Mouse (Mus musculus) lung, postnatal 0 days (tissue): ENCODE results near the gene Cep152. TPM values are rescaled to one million over a fixed set of nuclear protein-coding genes. Genes with fewer than 3 reads are reported as not detected.

ENCODE experiments used
- ATAC-seq: fragments of 200-750 bp; cut with Nextera tagmentation; 2 replicates; pipeline ENCODE4 v1.8.0; 2017; ENCODE audit warnings: moderate library complexity
- DNase-seq: peaks from one replicate; pipeline ENCODE4 v3.0.0-alpha.2; 2016; ENCODE audit warnings: low spot score
- H3K27ac ChIP-seq: fragments of 300-500 bp; sonication (generic); 2 replicates; pipeline ENCODE4 v1.5.1; 2014; ENCODE audit warnings: antibody characterized with exemption, mild to moderate bottlenecking, low read length, mixed read lengths
- H3K27me3 ChIP-seq: fragments of 300-500 bp; sonication (generic); replicated peaks from 2 replicates; pipeline ENCODE4 v1.6.1; 2014; ENCODE audit warnings: low read length, mixed read lengths; ENCODE audit not compliant: insufficient read depth
- H3K36me3 ChIP-seq: fragments of 300-500 bp; sonication (generic); 2 replicates; pipeline ENCODE4 v1.6.1; 2014; ENCODE audit warnings: low read length, mixed read lengths; ENCODE audit not compliant: insufficient read depth
- H3K4me1 ChIP-seq: fragments of 300-500 bp; sonication (generic); 2 replicates; pipeline ENCODE4 v1.6.1; 2014; ENCODE audit warnings: antibody characterized with exemption, low read depth, low read length, mixed read lengths; ENCODE audit not compliant: insufficient read depth
- H3K4me2 ChIP-seq: fragments of 300-500 bp; sonication (generic); replicated peaks from 2 replicates; pipeline ENCODE4 v1.6.1; 2014; ENCODE audit warnings: low read depth, mild to moderate bottlenecking, low read length, moderate library complexity, mixed read lengths
- H3K4me3 ChIP-seq: fragments of 300-500 bp; sonication (generic); 2 replicates; pipeline ENCODE4 v1.5.1; 2014; ENCODE audit warnings: low read depth, low read length
- H3K9ac ChIP-seq: fragments of 300-500 bp; sonication (generic); replicated peaks from 2 replicates; pipeline ENCODE4 v1.6.1; 2014; ENCODE audit warnings: low read depth, mild to moderate bottlenecking
- H3K9me3 ChIP-seq: fragments of 300-500 bp; sonication (generic); 2 replicates; pipeline ENCODE4 v1.6.1; 2016; ENCODE audit warnings: low read length, mixed read lengths
- CTCF ChIP-seq: IDR thresholded peaks from 2 replicates; pipeline ENCODE4 v1.5.1; 2016; ENCODE audit warnings: antibody characterized with exemption, mild to moderate bottlenecking
- EP300 ChIP-seq: IDR thresholded peaks from 2 replicates; pipeline ENCODE4 v1.6.1; 2016; ENCODE audit warnings: antibody characterized with exemption, mild to moderate bottlenecking, control low read depth
- WGBS: fragments of 180-500 bp; shearing (Covaris S2); extraction: QIAGEN DNeasy Blood & Tissue Kit; methylation state at CpG from one replicate; pipeline ENCODE4 v1.1.7; 2014; 5-methylcytosine and 5-hydroxymethylcytosine counted together
- polyA plus RNA-seq: library from polyadenylated mRNA; unstranded; fragments of >200 nt; fragmentation: Nextera tagmentation; extraction: Ambion mirVana; gene quantifications from 2 replicates; pipeline ENCODE4 v1.2.1, GENCODE M21; 2015

Cep152 gene
- polyA plus RNA-seq, 1 experiment from 2014 or later: 1.3 TPM

DNA sequence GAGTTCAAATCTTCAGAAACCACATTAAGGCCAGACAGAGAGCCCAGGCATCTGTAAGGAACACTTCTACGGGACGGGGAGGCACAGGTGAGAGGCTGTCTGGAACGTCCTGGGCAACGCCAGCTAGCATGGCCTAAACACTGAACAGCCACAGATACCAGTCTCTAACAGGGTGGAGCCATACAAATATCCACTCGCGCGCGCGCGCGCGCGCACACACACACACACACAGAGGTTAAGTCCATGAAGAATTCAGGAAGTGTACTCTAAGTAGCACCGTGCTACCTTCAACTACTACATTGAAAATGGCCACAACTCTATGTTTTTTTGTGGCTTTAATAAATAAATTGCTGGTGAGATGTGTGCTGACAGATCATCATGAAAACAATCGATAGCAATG lies 1.7 kb downstream of the Cep152 start:
- no peaks in the 10 kb centered on the region for H3K27me3 ChIP-seq
- H3K27ac ChIP-seq: no peak overlapping the region
- H3K4me3 ChIP-seq: no peak overlapping the region
- WGBS: 87% methylated on average over 15 of the region's 15 CpGs
- no peak overlapping the region for H3K9ac ChIP-seq
- H3K4me1 ChIP-seq: peaks cover 4% of the 10 kb centered on the region; the same call in 1 of the 2 replicates
- H3K9me3 ChIP-seq: no peaks in the 10 kb centered on the region
- DNase-seq (no peak), ATAC-seq (no peak)
- no peak for TF ChIP-seq CTCF
- TF ChIP-seq EP300: no peak
- H3K36me3 ChIP-seq: peaks cover 2% of the 10 kb centered on the region; the same call in 1 of the 2 replicates
- H3K4me2 ChIP-seq: no peak overlapping the region

DNA sequence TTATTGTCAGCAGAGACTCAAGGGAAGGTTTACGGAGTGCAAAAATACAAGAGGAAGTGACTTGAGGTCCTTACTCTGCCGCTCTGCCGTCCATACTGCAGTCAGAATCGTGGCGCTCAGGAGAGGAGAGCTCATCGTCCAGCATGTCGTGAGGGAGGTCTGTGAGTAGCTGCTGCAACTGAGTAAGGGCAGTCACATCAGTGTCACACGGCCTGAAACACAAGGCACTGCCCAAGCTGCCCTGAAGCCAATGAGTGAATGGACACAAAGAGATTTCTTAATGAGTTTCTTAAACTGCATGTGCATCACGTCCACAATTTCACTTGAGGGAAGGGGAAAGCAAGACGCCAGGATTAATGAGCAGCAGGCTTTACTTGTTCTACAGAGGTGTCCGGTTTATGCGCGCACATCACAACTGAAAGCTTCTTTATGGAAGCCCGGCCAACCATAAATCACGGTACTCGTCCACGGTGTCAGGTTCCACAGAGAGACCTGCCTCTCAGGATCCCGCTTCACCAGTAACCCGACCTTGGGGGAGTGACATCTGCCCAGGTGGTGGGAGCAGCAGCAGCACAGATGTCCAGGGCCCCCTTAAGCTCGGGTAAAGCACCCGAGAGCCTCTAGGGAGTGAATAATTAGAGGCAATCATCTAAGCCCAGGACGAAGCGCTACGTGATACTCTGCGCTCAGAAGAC lies 4.6 kb downstream of the Cep152 start:
- Histone ChIP-seq H3K4me1 (peaks cover 4% of the 10 kb centered on the region; the same call in 1 of the 2 replicates), H3K36me3 (peaks cover 4% of the 10 kb centered on the region; the same call in 1 of the 2 replicates), H3K27ac (no peak overlapping the region), H3K9ac (no peak overlapping the region), H3K9me3 (no peaks in the 10 kb centered on the region), H3K4me2 (no peak overlapping the region), H3K4me3 (no peak overlapping the region), H3K27me3 (no peaks in the 10 kb centered on the region)
- 71% methylated on average over 25 of the region's 25 CpGs for WGBS
- no peak for ATAC-seq
- TF ChIP-seq EP300 (no peak), CTCF (no peak)
- DNase-seq: no peak

- Histone ChIP-seq H3K36me3 (peaks cover 11% of the 10 kb centered on the region; the same call in 1 of the 2 replicates), H3K9ac (no peak overlapping the region), H3K4me3 (no peak overlapping the region), H3K4me1 (no peaks in the 10 kb centered on the region), H3K27me3 (no peaks in the 10 kb centered on the region), H3K27ac (no peak overlapping the region), H3K4me2 (no peak overlapping the region), H3K9me3 (no peaks in the 10 kb centered on the region)
- DNase-seq (no peak), ATAC-seq (no peak)
- no peak for TF ChIP-seq CTCF
- TF ChIP-seq EP300: no peak
- WGBS: 78% methylated on average over 8 of the region's 8 CpGs
Measured at GRCm38 (mm10) chr2:125615858-125616424, 9.0 kb downstream of the Cep152 start.

- DNase-seq: no peak
- ATAC-seq: no peak
- H3K36me3 ChIP-seq: peaks cover 13% of the 10 kb centered on the region; the same call in 1 of the 2 replicates
- no peaks in the 10 kb centered on the region for H3K27me3 ChIP-seq
- no peak overlapping the region for H3K4me3 ChIP-seq
- no peak overlapping the region for H3K27ac ChIP-seq
- no peaks in the 10 kb centered on the region for H3K4me1 ChIP-seq
- 91% methylated on average over 7 of the region's 7 CpGs for WGBS
- H3K4me2 ChIP-seq: no peak overlapping the region
- no peak overlapping the region for H3K9ac ChIP-seq
- no peaks in the 10 kb centered on the region for H3K9me3 ChIP-seq
- TF ChIP-seq EP300 (no peak), CTCF (no peak)
Measured at GRCm38 (mm10) chr2:125615440-125615839, 9.5 kb downstream of the Cep152 start.

DNA sequence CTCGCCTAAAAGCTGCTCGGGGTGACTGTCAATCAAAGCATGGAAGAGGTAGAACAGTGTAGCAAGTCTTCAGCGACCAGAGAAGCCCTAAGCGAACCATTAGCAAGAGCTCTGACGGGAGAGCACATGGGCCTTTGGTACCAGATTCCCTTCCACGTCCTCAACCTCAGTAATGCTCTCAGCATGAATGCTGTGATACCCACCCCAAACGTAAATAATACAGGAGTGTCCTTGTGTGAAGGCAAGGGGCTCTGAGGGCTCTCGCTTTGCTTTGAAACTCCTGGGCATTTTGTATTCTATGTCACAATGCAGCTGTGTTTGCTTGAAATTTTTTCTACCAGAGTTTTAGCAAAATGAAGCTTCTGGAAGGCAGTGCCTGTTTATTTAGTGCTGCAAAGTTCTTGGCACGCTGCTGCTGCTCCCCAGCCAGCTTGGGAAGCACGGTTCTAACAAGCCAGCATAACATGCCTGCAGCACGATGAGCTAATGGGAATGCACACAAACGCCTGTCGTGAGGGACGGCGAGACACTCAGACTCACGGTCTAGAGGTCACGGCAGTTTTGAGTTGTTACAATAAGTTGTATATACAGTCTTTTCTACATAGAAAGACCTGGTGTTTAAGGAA lies 18.6 kb downstream of the Cep152 start:
- Histone ChIP-seq H3K36me3 (0 out of 2 replicates have a peak, but pooled peaks cover 4% of the 10 kb centered on the region), H3K4me2 (no peak overlapping the region), H3K4me3 (no peak overlapping the region), H3K27me3 (no peaks in the 10 kb centered on the region), H3K9me3 (no peaks in the 10 kb centered on the region), H3K9ac (no peak overlapping the region), H3K4me1 (no peaks in the 10 kb centered on the region), H3K27ac (peak overlapping the region; percentile 6)
- peak; percentile 86 for ATAC-seq
- no peak for TF ChIP-seq CTCF
- peak; percentile 27; the same call in 1 of the 2 replicates for TF ChIP-seq EP300
- DNase-seq: peak; percentile 82
- WGBS: 38% methylated on average over 17 of the region's 17 CpGs

- H3K36me3 ChIP-seq: no peaks in the 10 kb centered on the region
- DNase-seq (peak; percentile 88), ATAC-seq (peak; percentile 66)
- no peak overlapping the region for H3K4me3 ChIP-seq
- no peak overlapping the region for H3K4me2 ChIP-seq
- H3K27ac ChIP-seq: no peak overlapping the region
- no peak for TF ChIP-seq EP300
- TF ChIP-seq CTCF: peak; percentile 93
- no peaks in the 10 kb centered on the region for H3K9me3 ChIP-seq
- no peaks in the 10 kb centered on the region for H3K4me1 ChIP-seq
- 44% methylated on average over 7 of the region's 7 CpGs for WGBS
- no peaks in the 10 kb centered on the region for H3K27me3 ChIP-seq
- H3K9ac ChIP-seq: no peak overlapping the region
Measured at GRCm38 (mm10) chr2:125604646-125605045, 20.3 kb downstream of the Cep152 start.
